Mouse (Mus musculus): Measurements from ENCODE around the gene Ano6. TPM values are rescaled to one million over a fixed set of nuclear protein-coding genes. Genes with fewer than 3 reads are reported as not detected.
A peak's percentile ranks its signal among the peaks of the same experiment; 100 is the strongest.

The Ano6 gene
- total and polyA plus RNA-seq, 3 experiments: 14.1 to 19.6 (median 17.3) TPM

- H3K27me3 ChIP-seq (ENCODE audit: control insufficient read depth, insufficient read depth, low read length): no peaks in the 10 kb centered on the region
- H3K4me3 ChIP-seq: peak overlapping the region; percentile 98
- no peak for DNase-seq
- peaks cover 4% of the 10 kb centered on the region for H3K36me3 ChIP-seq (ENCODE audit: control insufficient read depth, insufficient read depth, low read length)
- intact Hi-C loops (cut with DNase I): loop anchor here (2.0 to 10.0 kb wide), 3 partner anchors 45 to 495 kb away; partner anchors contain the start of gene Arid2
- 38% methylated on average over 32 of the region's 32 CpGs for WGBS
- TF ChIP-seq POLR2A (IDR thresholded peaks at IDR 0.05; ENCODE audit: insufficient read depth, low read depth, low read length) (no peak), CTCF (IDR thresholded peaks at IDR 0.05) (no peak), EP300 (IDR thresholded peaks at IDR 0.05; ENCODE audit: insufficient read depth, low read depth, low read length) (no peak)
- H3K27ac ChIP-seq: peak overlapping the region; percentile 96
- peaks cover 5% of the 10 kb centered on the region for H3K4me1 ChIP-seq (ENCODE audit: control insufficient read depth, insufficient read depth, low read length)
- no peaks in the 10 kb centered on the region for H3K79me2 ChIP-seq (replicated peaks; ENCODE audit: control insufficient read depth, insufficient read depth, low read length)
- H3K9ac ChIP-seq (ENCODE audit: low read depth, low read length): peak overlapping the region; percentile 75
These were observed 798 bp upstream of the Ano6 start for GRCm38 (mm10) chr15:95789562-95790528.

GRCm38 (mm10) chr15:95791141-95791791 is 623 bp downstream of the Ano6 start:
- H3K27ac ChIP-seq: peak overlapping the region; percentile 96
- H3K79me2 ChIP-seq (replicated peaks; ENCODE audit: control insufficient read depth, insufficient read depth, low read length): no peaks in the 10 kb centered on the region
- intact Hi-C loops (cut with DNase I): loop anchor here (1.0 to 10.0 kb wide), 4 partner anchors 44 to 494 kb away; partner anchors contain the start of gene Arid2
- TF ChIP-seq CTCF (IDR thresholded peaks at IDR 0.05) (0 out of 2 replicates have a peak, but pooled peaks have one; percentile 7), POLR2A (IDR thresholded peaks at IDR 0.05; ENCODE audit: insufficient read depth, low read depth, low read length) (no peak)
- no peak for DNase-seq
- H3K27me3 ChIP-seq (ENCODE audit: control insufficient read depth, insufficient read depth, low read length): no peaks in the 10 kb centered on the region
- H3K4me3 ChIP-seq: peak overlapping the region; percentile 98
- H3K4me1 ChIP-seq (ENCODE audit: control insufficient read depth, insufficient read depth, low read length): peaks cover 5% of the 10 kb centered on the region
- peak overlapping the region; percentile 70 for H3K9ac ChIP-seq (ENCODE audit: low read depth, low read length)
- peaks cover 4% of the 10 kb centered on the region for H3K36me3 ChIP-seq (ENCODE audit: control insufficient read depth, insufficient read depth, low read length)
- 4% methylated on average over 32 of the region's 32 CpGs for WGBS

- DNase-seq: no peak
- H3K79me2 ChIP-seq (replicated peaks; ENCODE audit: control insufficient read depth, insufficient read depth, low read length): no peaks in the 10 kb centered on the region
- TF ChIP-seq EP300 (IDR thresholded peaks at IDR 0.05; ENCODE audit: insufficient read depth, low read depth, low read length): no peak
- TF ChIP-seq CTCF (IDR thresholded peaks at IDR 0.05): no peak
- no peak for TF ChIP-seq POLR2A (IDR thresholded peaks at IDR 0.05; ENCODE audit: insufficient read depth, low read depth, low read length)
- WGBS: 58% methylated on average over 5 of the region's 5 CpGs
- H3K27ac ChIP-seq: peak overlapping the region; percentile 96
- no peaks in the 10 kb centered on the region for H3K27me3 ChIP-seq (ENCODE audit: control insufficient read depth, insufficient read depth, low read length)
- peaks cover 5% of the 10 kb centered on the region for H3K4me1 ChIP-seq (ENCODE audit: control insufficient read depth, insufficient read depth, low read length)
- intact Hi-C loops (cut with DNase I): loop anchor here (1.0 to 10.0 kb wide), 4 partner anchors 43 to 493 kb away; partner anchors contain the start of gene Arid2
- H3K4me3 ChIP-seq: peak overlapping the region; percentile 98
- H3K9ac ChIP-seq (ENCODE audit: low read depth, low read length): peak overlapping the region; percentile 28; the same call in 1 of the 2 replicates
- H3K36me3 ChIP-seq (ENCODE audit: control insufficient read depth, insufficient read depth, low read length): peaks cover 4% of the 10 kb centered on the region
These were observed 1.2 kb downstream of the Ano6 start for GRCm38 (mm10) chr15:95791855-95792254.

GRCm38 (mm10) chr15:95792261-95793260 is 1.9 kb downstream of the Ano6 start:
- Histone ChIP-seq H3K27ac (no peak overlapping the region), H3K36me3 (ENCODE audit: control insufficient read depth, insufficient read depth, low read length) (peaks cover 4% of the 10 kb centered on the region), H3K4me1 (ENCODE audit: control insufficient read depth, insufficient read depth, low read length) (peaks cover 7% of the 10 kb centered on the region), H3K27me3 (ENCODE audit: control insufficient read depth, insufficient read depth, low read length) (no peaks in the 10 kb centered on the region), H3K9ac (ENCODE audit: low read depth, low read length) (no peak overlapping the region), H3K79me2 (replicated peaks; ENCODE audit: control insufficient read depth, insufficient read depth, low read length) (no peaks in the 10 kb centered on the region), H3K4me3 (no peak overlapping the region)
- TF ChIP-seq CTCF (IDR thresholded peaks at IDR 0.05) (peak; percentile 58), POLR2A (IDR thresholded peaks at IDR 0.05; ENCODE audit: insufficient read depth, low read depth, low read length) (no peak)
- intact Hi-C loops (cut with DNase I): loop anchor here (10.0 kb wide), 1 partner anchor 492 kb away; the partner anchor contains the start of gene Arid2
- no peak for DNase-seq
- WGBS: 83% methylated on average over 25 of the region's 25 CpGs
